Mouse (Mus musculus) MEL (cell line): ENCODE results near the gene Lrrk1.

Experiments used
- CTCF ChIP-seq, 3 experiments: IDR thresholded peaks in 2 of 3; conservative IDR thresholded peaks in 1 of 3; 2 replicates each; pipeline ENCODE4 v1.5.1; 2011 to 2012; ENCODE audit warnings: low read length in 3 of 3, low read depth in 2 of 3, mild to moderate bottlenecking in 2 of 3, improper control_type of control experiment in 1 of 3, inconsistent platforms in 1 of 3, mixed read lengths in 1 of 3, moderate library complexity in 1 of 3; ENCODE audit not compliant: control insufficient read depth in 1 of 3, insufficient read depth in 1 of 3, poor library complexity in 1 of 3, severe bottlenecking in 1 of 3
- POLR2AphosphoS2 ChIP-seq: IDR thresholded peaks from 2 replicates; pipeline ENCODE4 v1.6.1; 2011; ENCODE audit warnings: low read length, improper control_type of control experiment

- TF ChIP-seq CTCF (IDR thresholded peaks at IDR 0.05 in 2 of 3, conservative IDR thresholded peaks at IDR 0.05 in 1 of 3; ENCODE audit: control insufficient read depth in 1 of 3, insufficient read depth in 1 of 3, low read depth in 2 of 3, low read length in 3 of 3, poor library complexity in 1 of 3, severe bottlenecking in 1 of 3) (no peak), POLR2AphosphoS2 (no peak)
Observed at GRCm38 (mm10) chr7:66406971-66407370, 18.8 kb upstream of the Lrrk1 start.
